Mouse (Mus musculus) testis, adult 2 months (tissue): ENCODE results near the gene Agap1.

Source experiments
- CTCF ChIP-seq: fragments of 200-500 bp; IDR thresholded peaks from 2 replicates; pipeline ENCODE4 v1.5.1; 2012; ENCODE audit warnings: low read depth, mild to moderate bottlenecking, inconsistent platforms, low read length, moderate library complexity; ENCODE audit not compliant: control insufficient read depth, insufficient read depth, insufficient replicate concordance
- POLR2A ChIP-seq: fragments of 200-500 bp; IDR thresholded peaks from 2 replicates; pipeline ENCODE4 v1.6.1; 2012; ENCODE audit warnings: low read depth, mild to moderate bottlenecking, inconsistent platforms, low read length, moderate library complexity; ENCODE audit not compliant: control insufficient read depth

DNA sequence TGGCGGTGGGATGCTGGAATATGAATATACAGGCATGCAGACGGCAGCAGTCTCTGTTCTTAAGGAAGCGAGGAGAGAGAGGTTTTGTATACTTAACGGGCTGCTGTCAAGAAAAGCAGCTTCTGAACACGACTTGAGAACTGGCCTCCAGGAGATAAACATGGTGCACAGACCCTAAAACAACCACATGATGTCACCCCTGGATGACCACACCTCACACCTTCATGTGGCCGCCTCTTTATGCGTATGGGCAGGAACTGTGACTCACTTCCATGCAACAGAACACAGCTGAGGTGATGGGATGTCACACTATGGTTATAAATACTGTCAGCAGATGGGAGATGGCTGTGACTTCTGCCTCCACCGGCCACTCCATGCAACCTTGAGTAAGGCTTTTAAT is 28.5 kb upstream of the Agap1 start:
- TF ChIP-seq CTCF (no peak), POLR2A (no peak)
